Mouse (Mus musculus): ENCODE data around the gene Trpm5. TPM values are rescaled to one million over a fixed set of nuclear protein-coding genes. Genes with fewer than 3 reads are reported as not detected.
A peak's percentile ranks its signal among the peaks of the same experiment; 100 is the strongest.

The Trpm5 gene
- total RNA-seq, 2 experiments from 2014 or later, result 0.99 to 1.0 TPM

GRCm38 (mm10) chr7:143105258-143105897 is 10.9 kb upstream of the Trpm5 start:
- DNase-seq, result no peak

GRCm38 (mm10) chr7:143100759-143101158 is 6.3 kb upstream of the Trpm5 start:
- DNase-seq, result peak; percentile 34

DNA sequence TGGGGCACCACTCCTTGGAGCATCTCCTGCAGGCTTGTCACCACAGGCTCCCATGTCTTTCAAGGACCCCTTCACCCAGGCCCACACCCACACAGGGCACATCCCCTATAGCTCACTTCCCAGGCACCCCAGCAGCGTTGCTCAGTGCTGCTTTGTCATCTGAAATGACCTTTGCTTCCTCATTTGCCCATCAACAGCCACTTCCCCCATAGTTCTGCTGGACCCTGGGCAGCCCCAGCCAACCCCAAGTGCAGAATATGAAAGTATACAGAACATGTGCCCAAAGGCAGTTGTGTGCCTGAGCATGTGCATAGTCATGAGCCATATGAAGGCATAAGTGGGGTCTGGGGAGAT is 1.1 kb upstream of the Trpm5 start:
- no peak for DNase-seq

GRCm38 (mm10) chr7:143093847-143094246 is 595 bp downstream of the Trpm5 start:
- DNase-seq, result no peak

DNA sequence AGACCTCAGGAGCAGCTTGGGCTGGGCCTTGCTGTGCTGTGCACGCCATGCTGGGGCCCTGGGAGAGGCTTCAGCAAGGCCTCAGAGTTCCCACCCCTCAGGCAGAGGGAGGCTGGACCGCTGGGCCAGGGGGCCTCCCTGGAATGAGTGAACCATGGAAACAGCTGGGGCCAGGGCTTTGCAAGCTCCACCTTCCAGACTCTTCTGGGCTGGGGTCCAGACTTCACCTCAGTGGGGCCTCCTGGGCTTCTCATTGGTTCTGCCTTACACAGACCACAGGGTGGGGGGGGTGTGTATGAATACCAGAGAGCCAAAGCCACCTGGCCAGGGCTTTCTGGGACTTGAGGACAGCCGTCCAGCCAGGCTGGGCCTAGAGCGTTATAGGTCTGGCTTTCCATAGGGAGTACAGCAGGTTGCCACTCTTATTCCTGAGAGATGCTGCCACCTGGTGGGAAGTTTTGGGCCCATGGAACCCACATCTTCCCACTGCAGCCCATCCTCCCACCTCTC is 7.3 kb downstream of the Trpm5 start:
- DNase-seq, result peak; percentile 66

GRCm38 (mm10) chr7:143086366-143086765 is 8.1 kb downstream of the Trpm5 start:
- DNase-seq, result peak; percentile 86

- no peak for DNase-seq
Observed at GRCm38 (mm10) chr7:143083708-143084107, 10.7 kb downstream of the Trpm5 start.

DNA sequence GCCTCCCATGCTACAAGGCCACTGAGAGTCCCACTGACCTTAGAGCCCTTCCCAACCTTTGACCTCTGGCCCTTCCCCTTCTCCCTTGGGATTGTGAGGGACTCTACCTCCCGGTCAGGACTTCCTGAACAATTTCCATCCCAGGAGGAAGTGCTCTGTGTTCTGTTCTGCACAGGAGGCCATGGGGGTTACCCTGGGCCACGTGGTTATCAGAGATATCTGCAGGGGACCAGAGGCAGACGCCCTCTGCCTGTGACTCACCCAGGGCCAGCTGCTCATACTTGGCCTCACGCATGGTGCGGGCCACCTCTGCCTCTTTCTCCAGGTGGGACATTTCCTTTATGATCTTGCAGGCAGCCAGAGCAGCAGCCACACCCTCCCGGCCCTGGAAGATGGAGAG is 12.4 kb downstream of the Trpm5 start:
- no peak for DNase-seq

- no peak for DNase-seq
Observed at GRCm38 (mm10) chr7:143077351-143077750, 17.1 kb downstream of the Trpm5 start.

- DNase-seq, result no peak
Observed at GRCm38 (mm10) chr7:143075394-143075793, 19.0 kb downstream of the Trpm5 start.

DNA sequence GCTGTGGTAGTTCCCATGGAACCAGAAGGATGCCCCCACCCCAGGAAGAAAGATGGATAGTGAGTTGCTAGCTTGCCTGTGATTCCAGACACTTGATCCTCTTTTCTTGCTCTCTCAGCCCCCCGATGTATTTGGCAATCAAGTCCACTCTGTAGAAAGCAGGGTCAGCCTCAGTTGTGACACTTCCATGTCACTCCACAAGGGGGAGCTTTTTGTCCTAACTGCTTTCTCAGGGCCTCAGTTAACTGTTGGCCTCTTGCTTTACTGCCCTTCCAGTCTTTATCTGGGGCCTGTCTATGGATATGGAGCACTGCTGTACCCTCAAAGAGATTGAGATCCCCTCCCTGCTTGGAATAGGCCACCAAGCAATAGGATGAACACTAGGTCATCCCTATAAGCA is 21.4 kb downstream of the Trpm5 start:
- DNase-seq, result peak; percentile 65

- DNase-seq, result no peak
Observed at GRCm38 (mm10) chr7:143072605-143073004, 21.8 kb downstream of the Trpm5 start.

DNA sequence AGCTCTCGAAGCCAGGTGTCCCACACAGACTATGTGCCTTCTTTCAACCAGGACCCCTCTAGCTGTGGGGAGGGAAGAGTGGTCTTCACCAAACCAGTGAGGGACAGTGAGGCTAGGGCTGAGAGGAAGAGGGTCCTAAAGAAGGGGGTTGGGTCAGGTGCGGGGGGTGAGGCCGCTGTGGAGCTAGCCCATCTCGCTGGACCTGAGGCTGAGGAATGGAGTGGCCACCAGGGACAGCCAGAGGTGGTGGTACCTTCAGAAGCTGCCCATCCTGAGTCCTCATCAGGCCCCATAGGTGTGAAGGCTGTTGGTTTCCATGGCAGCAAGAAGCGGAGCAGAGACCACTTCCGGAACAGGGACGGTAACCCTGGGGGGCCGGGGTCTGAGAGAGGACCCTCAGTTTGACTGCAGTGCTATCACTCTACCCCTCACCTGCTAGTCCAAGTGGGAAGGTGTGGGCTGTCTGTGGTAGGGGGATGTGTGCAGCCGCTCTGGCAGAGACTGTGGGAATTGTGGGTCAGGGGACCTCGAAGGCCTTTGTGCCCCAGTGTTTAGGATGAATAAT is 23.9 kb downstream of the Trpm5 start:
- no peak for DNase-seq

- peak; percentile 26 for DNase-seq
Observed at GRCm38 (mm10) chr7:143069751-143070400, 24.6 kb downstream of the Trpm5 start.

DNA sequence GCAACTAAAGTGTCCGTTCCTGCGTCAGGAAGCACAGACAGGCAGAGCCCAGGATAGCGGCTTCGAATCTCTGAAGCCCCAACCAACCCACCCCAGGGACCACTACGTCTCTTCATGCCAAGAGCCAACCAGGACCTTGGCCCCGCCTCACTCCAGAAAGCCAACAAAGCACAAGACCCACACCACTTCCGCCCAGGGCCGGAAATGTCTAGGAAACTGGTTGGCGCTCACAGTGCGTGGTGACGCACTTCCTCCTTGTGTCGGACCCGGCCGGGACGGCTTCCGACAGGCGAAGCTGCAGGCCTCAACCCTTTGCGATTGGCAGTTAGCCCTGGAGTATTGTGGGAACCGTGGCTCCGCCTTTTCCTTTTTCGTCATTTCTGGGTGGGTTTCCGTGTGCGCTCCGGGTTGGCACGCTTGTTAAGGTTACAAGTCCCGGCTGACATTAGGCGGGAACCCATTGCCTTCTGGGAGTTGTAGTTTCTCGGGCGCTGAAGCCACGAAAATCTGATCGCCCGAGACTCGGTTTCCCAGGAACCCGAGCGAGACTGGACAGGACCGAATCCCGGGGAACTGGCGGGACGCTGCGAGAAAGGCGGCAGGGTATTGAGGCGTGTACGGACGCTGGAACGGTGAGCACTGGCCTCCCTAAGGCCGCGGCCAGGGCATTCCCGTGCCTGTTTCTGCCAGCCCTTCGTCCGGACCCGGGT is 25.4 kb downstream of the Trpm5 start, which contains the start of gene Tssc4:
Gene Tssc4 (plus strand): TSS at position 368 of the 710 bp plus-strand sequence.
- peak; percentile 96 for DNase-seq

- peak; percentile 62 for DNase-seq
Observed at GRCm38 (mm10) chr7:143068316-143068881, 26.0 kb downstream of the Trpm5 start.

DNA sequence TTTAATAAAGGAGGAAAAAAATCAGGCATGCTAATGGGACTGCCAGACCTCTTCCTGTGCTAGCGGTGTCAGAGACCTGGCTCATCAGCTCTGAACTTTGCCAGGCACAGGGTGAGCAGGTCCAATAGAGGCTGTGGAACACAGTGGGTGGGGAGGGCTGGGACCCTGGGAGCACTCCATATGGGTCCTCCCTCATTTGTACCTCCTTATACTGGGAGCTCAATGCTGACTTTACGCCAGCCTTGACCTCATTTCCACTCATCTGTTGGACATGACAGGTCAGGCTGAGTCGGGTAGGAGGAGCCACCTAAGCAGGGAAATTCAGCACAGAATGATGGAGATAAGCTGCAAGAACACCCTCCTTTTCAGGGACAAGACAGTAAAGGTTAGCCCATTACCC is 26.5 kb downstream of the Trpm5 start:
- peak; percentile 33 for DNase-seq

- DNase-seq, result no peak
Observed at GRCm38 (mm10) chr7:143067469-143067868, 27.0 kb downstream of the Trpm5 start.

DNA sequence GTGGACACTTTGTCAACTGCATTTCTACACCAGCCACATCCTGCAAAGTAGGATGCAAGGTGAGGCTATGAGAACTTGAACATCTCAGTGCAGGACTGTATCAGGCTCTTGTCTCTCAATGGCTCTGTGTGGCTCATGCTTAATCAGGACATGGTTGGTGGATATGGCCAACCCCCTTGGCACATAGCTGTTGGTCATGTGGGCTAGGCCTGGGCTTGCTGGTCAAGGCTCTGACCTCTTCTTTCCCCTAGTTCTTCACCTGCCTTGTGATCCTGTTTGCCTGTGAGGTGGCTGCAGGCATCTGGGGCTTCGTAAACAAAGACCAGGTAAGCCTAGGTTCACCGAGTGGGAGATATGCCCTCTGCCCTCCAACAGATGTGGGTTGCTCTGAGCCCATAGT is 28.8 kb downstream of the Trpm5 start:
- DNase-seq, result no peak

DNA sequence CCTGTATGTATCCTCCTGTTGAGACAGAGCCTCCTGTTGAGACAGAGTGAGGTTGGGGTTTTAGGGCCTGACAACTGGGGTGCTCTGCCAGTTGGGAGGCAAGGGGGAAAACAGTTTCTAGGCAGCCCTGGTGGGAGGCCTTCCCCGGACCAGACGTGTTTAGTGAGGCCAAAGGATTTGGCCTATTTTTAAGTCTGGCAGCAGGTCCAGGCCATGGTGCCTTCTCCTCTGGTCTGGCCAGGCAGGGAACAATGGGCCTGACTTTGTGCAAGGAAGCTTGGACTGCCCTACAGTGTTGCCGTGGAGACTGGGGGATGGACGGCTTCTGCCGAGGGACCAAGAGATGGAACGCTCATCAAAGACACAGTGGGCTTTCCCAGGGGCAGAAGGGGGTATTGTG is 30.2 kb downstream of the Trpm5 start:
- DNase-seq, result no peak

DNA sequence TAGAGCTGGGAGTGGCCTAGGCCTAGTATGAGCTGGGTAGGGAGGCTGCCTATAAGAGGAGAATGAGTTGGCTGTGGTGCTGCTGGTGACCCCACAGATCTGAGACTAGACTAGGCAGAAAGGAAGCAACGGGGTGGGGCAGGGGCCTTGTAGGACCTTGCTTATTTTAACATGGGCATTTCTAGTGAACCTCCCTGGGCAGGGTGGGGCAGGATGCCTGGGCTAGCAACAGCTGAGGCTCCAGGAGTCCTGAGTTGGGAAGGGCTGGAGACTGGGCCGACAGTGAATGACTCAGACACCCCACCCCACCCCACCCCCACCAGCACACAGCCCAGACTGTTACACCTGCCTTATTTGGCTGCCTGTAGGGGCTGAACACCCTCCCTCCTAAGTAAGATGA is 31.7 kb downstream of the Trpm5 start:
- no peak for DNase-seq

GRCm38 (mm10) chr7:143059202-143059870 is 35.1 kb downstream of the Trpm5 start:
- no peak for DNase-seq

Data from adrenal gland, postnatal 10 days (tissue).